Mouse (Mus musculus) left cerebral cortex, postnatal 4 days (tissue): ENCODE measurements around the gene Bco2. TPM values are rescaled to one million over a fixed set of nuclear protein-coding genes. Genes with fewer than 3 reads are reported as not detected.

ENCODE experiments used
- total RNA-seq, 2 experiments: library from RNA; stranded (reverse); gene quantifications; 2 replicates each; pipeline ENCODE4 v1.2.3; 2021

Bco2 gene
- total RNA-seq, 2 experiments from 2014 or later, result 0.70 to 0.93 TPM

Other genes starting within 250 kb of the Bco2 start
- gene Rpl10-ps3, start 210.2 kb downstream of the Bco2 start, total RNA-seq, result 100 to 1,000 TPM; 561 to 611 TPM
- not detected for gene Plet1, start 60.7 kb downstream of the Bco2 start, total RNA-seq
- 10 to 100 TPM; 40.7 to 42.0 TPM for gene Pts, start 26.5 kb downstream of the Bco2 start, total RNA-seq
- gene Il18, start 354 bp downstream of the Bco2 start, total RNA-seq, result 10 to 100 TPM; 16.3 to 17.0 TPM
- gene Tex12, start 6.1 kb upstream of the Bco2 start, total RNA-seq, result not detected
- 100 to 1,000 TPM; 110 to 120 TPM for gene Sdhd, start 48.6 kb upstream of the Bco2 start, total RNA-seq
- 100 to 1,000 TPM; 157 to 174 TPM for gene Timm8b, start 48.7 kb upstream of the Bco2 start, total RNA-seq
- 1 to 10 TPM; 2.1 to 2.5 TPM for gene Pih1d2, start 62.1 kb upstream of the Bco2 start, total RNA-seq
- gene Nkapd1, start 62.3 kb upstream of the Bco2 start, total RNA-seq, result 10 to 100 TPM; 30.6 to 31.1 TPM
- 10 to 100 TPM; 73.7 to 79.4 TPM for gene Dlat, start 104.6 kb upstream of the Bco2 start, total RNA-seq
- 10 to 100 TPM; 65.3 to 66.0 TPM for gene Dixdc1, start 184.3 kb upstream of the Bco2 start, total RNA-seq
- gene 2310030G06Rik, start 191.4 kb upstream of the Bco2 start, total RNA-seq, result 1 to 10 TPM; 1.8 to 2.0 TPM
- gene Cryab, start 196.1 kb upstream of the Bco2 start, total RNA-seq, result 10 to 100 TPM; 39.1 to 40.9 TPM
- 1 to 10 TPM; 1.0 to 1.3 TPM for gene Hspb2, start 197.2 kb upstream of the Bco2 start, total RNA-seq
- 1 to 10 TPM; 5.9 to 8.3 TPM for gene Fdxacb1, start 213.1 kb upstream of the Bco2 start, total RNA-seq
- 10 to 100 TPM; 52.7 to 53.8 TPM for gene Alg9, start 219.8 kb upstream of the Bco2 start, total RNA-seq
- gene 1110032A03Rik, start 220.3 kb upstream of the Bco2 start, total RNA-seq, result 10 to 100 TPM; 16.6 to 18.6 TPM